Mouse (Mus musculus) liver, embryonic 12.5 days (tissue): ENCODE results near the gene Vwa7. TPM values are rescaled to one million over a fixed set of nuclear protein-coding genes. Genes with fewer than 3 reads are reported as not detected.
A peak's percentile ranks its signal among the peaks of the same experiment; 100 is the strongest.
"Not testable (repeated sequence)": the region's sequence is repeated elsewhere in the genome, so short reads cannot be mapped to it uniquely, and the experiment has no call there.

Experiments
- ATAC-seq: fragments of 200-750 bp; cut with Nextera tagmentation; 2 replicates; pipeline ENCODE4 v1.8.0; 2017; ENCODE audit warnings: moderate number of reproducible peaks, mild to moderate bottlenecking, moderate library complexity
- H3K27ac ChIP-seq: fragments of 300-500 bp; sonication (generic); 2 replicates; pipeline ENCODE4 v1.5.1; 2016; ENCODE audit warnings: mild to moderate bottlenecking
- H3K27me3 ChIP-seq: fragments of 300-500 bp; sonication (generic); replicated peaks from 2 replicates; pipeline ENCODE4 v1.6.1; 2016; ENCODE audit warnings: mild to moderate bottlenecking, moderate library complexity
- H3K36me3 ChIP-seq: fragments of 300-500 bp; sonication (generic); 2 replicates; pipeline ENCODE4 v1.6.1; 2016; ENCODE audit warnings: mild to moderate bottlenecking, moderate library complexity
- H3K4me1 ChIP-seq: fragments of 300-500 bp; sonication (generic); 2 replicates; pipeline ENCODE4 v1.6.1; 2016
- H3K4me2 ChIP-seq: fragments of 300-500 bp; sonication (generic); 2 replicates; pipeline ENCODE4 v1.6.1; 2016; ENCODE audit warnings: mild to moderate bottlenecking, moderate library complexity
- H3K4me3 ChIP-seq: fragments of 300-500 bp; sonication (generic); 2 replicates; pipeline ENCODE4 v1.5.1; 2016; ENCODE audit warnings: mild to moderate bottlenecking, moderate library complexity
- H3K9ac ChIP-seq: fragments of 300-500 bp; sonication (generic); 2 replicates; pipeline ENCODE4 v1.6.1; 2016; ENCODE audit warnings: mild to moderate bottlenecking, moderate library complexity
- H3K9me3 ChIP-seq: fragments of 300-500 bp; sonication (generic); replicated peaks from 2 replicates; pipeline ENCODE4 v1.6.1; 2016; ENCODE audit warnings: mild to moderate bottlenecking, moderate library complexity
- WGBS: fragments of 180-500 bp; shearing (Covaris S2); methylation state at CpG from one replicate; pipeline ENCODE4 v1.1.7; 2016; ENCODE audit not compliant: insufficient replicate concordance; 5-methylcytosine and 5-hydroxymethylcytosine counted together
- polyA plus RNA-seq: library from polyadenylated mRNA; unstranded; fragments of >200 nt; fragmentation: Nextera tagmentation; extraction: Ambion mirVana; gene quantifications from 2 replicates; pipeline ENCODE4 v1.2.1, GENCODE M21; 2016

The Vwa7 gene
- polyA plus RNA-seq, 1 experiment from 2014 or later, result 0.15 TPM

GRCm38 (mm10) chr17:35002153-35002865 is 14.1 kb upstream of the Vwa7 start:
- peak overlapping the region; percentile 97 for H3K4me3 ChIP-seq
- peaks cover 63% of the 10 kb centered on the region for H3K36me3 ChIP-seq
- no peaks in the 10 kb centered on the region; the same call in 1 of the 2 replicates for H3K9me3 ChIP-seq
- peaks cover 61% of the 10 kb centered on the region for H3K4me1 ChIP-seq
- ATAC-seq, result peak; percentile 38
- H3K27me3 ChIP-seq, result no peaks in the 10 kb centered on the region
- peak overlapping the region; percentile 99 for H3K9ac ChIP-seq
- peak overlapping the region; percentile 98 for H3K27ac ChIP-seq
- WGBS, result 3% methylated on average over 12 of the region's 12 CpGs
- H3K4me2 ChIP-seq, result peak overlapping the region; percentile 99

GRCm38 (mm10) chr17:35003022-35003838 is 13.1 kb upstream of the Vwa7 start:
- ATAC-seq, result no peak
- peak overlapping the region; percentile 98 for H3K27ac ChIP-seq

GRCm38 (mm10) chr17:35004075-35004717 is 12.2 kb upstream of the Vwa7 start:
- 81% methylated on average over 17 of the region's 17 CpGs for WGBS
- H3K4me1 ChIP-seq, result peaks cover 42% of the 10 kb centered on the region
- H3K4me2 ChIP-seq, result peak overlapping the region; percentile 99
- H3K9ac ChIP-seq, result peak overlapping the region; percentile 99; the same call in 1 of the 2 replicates
- no peak for ATAC-seq
- H3K27me3 ChIP-seq, result no peaks in the 10 kb centered on the region
- peaks cover 63% of the 10 kb centered on the region for H3K36me3 ChIP-seq
- no peaks in the 10 kb centered on the region for H3K9me3 ChIP-seq
- H3K4me3 ChIP-seq, result no peak overlapping the region
- peak overlapping the region; percentile 61 for H3K27ac ChIP-seq

More at GRCm38 (mm10) chr17:35003022-35003838, 13.1 kb upstream of the Vwa7 start:
- Histone ChIP-seq H3K4me1 (peaks cover 52% of the 10 kb centered on the region), H3K27me3 (no peaks in the 10 kb centered on the region), H3K9me3 (no peaks in the 10 kb centered on the region), H3K9ac (peak overlapping the region; percentile 99), H3K4me2 (peak overlapping the region; percentile 99), H3K4me3 (peak overlapping the region; percentile 97), H3K36me3 (peaks cover 63% of the 10 kb centered on the region)
- WGBS, result 39% methylated on average over 9 of the region's 9 CpGs

GRCm38 (mm10) chr17:35005158-35005557 is 11.2 kb upstream of the Vwa7 start:
- H3K4me1 ChIP-seq, result peaks cover 33% of the 10 kb centered on the region
- H3K9ac ChIP-seq, result 0 out of 2 replicates have a peak overlapping the region, but pooled peaks have one; percentile 13
- 0 out of 2 replicates have a peak overlapping the region, but pooled peaks have one; percentile 99 for H3K4me2 ChIP-seq
- 88% methylated on average over 10 of the region's 10 CpGs for WGBS
- H3K36me3 ChIP-seq, result peaks cover 70% of the 10 kb centered on the region
- H3K27ac ChIP-seq, result peak overlapping the region; percentile 61; the same call in 1 of the 2 replicates
- H3K4me3 ChIP-seq, result no peak overlapping the region
- H3K9me3 ChIP-seq, result no peaks in the 10 kb centered on the region
- ATAC-seq, result no peak
- H3K27me3 ChIP-seq, result no peaks in the 10 kb centered on the region

GRCm38 (mm10) chr17:35005902-35006301 is 10.5 kb upstream of the Vwa7 start:
- not testable (repeated sequence) for H3K4me3 ChIP-seq, ATAC-seq
- 88% methylated on average over 4 of the region's 5 CpGs for WGBS

GRCm38 (mm10) chr17:35007387-35007991 is 8.9 kb upstream of the Vwa7 start:
- 90% methylated on average over 7 of the region's 7 CpGs for WGBS
- H3K36me3 ChIP-seq, result peaks cover 94% of the 10 kb centered on the region
- ATAC-seq, result no peak
- H3K27me3 ChIP-seq, result no peaks in the 10 kb centered on the region
- no peak overlapping the region for H3K4me2 ChIP-seq
- H3K4me3 ChIP-seq, result no peak overlapping the region
- H3K9me3 ChIP-seq, result no peaks in the 10 kb centered on the region
- H3K9ac ChIP-seq, result no peak overlapping the region
- H3K27ac ChIP-seq, result no peak overlapping the region
- peaks cover 27% of the 10 kb centered on the region for H3K4me1 ChIP-seq

More at GRCm38 (mm10) chr17:35005902-35006301, 10.5 kb upstream of the Vwa7 start:
- not testable (repeated sequence) for H3K9ac ChIP-seq, H3K9me3 ChIP-seq, H3K27ac ChIP-seq, H3K4me2 ChIP-seq, H3K27me3 ChIP-seq
- H3K36me3 ChIP-seq, result peaks cover 78% of the 10 kb centered on the region
- peaks cover 33% of the 10 kb centered on the region for H3K4me1 ChIP-seq

- Histone ChIP-seq H3K4me2 (no peak overlapping the region), H3K9ac (no peak overlapping the region), H3K36me3 (peaks cover 99% of the 10 kb centered on the region), H3K27ac (no peak overlapping the region), H3K9me3 (no peaks in the 10 kb centered on the region), H3K4me1 (peaks cover 6% of the 10 kb centered on the region), H3K4me3 (no peak overlapping the region), H3K27me3 (no peaks in the 10 kb centered on the region)
- ATAC-seq, result no peak
- WGBS, result 83% methylated on average over 7 of the region's 7 CpGs
These were observed 6.8 kb upstream of the Vwa7 start for GRCm38 (mm10) chr17:35009586-35009985.

- H3K36me3 ChIP-seq, result peaks cover 100% of the 10 kb centered on the region
- ATAC-seq, result no peak
- 86% methylated on average over 8 of the region's 8 CpGs for WGBS
These were observed 4.9 kb upstream of the Vwa7 start for GRCm38 (mm10) chr17:35011440-35011839.

DNA sequence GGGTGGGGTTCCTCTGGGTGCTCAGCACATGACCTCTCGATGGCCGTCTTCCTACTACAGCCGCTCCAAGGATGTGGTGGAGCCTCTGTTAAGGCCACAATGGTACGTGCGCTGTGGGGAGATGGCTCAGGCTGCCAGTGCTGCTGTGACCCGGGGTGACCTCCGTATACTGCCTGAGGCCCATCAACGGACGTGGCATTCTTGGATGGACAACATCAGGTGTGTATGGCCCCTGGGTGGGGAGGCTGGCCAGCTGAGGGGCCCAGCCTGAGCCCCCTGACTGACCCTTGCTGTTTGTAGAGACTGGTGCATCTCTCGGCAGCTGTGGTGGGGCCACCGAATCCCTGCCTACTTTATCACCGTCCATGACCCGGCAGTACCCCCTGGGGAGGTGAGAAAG is 3.9 kb upstream of the Vwa7 start:
- Histone ChIP-seq H3K9me3 (no peaks in the 10 kb centered on the region), H3K27me3 (no peaks in the 10 kb centered on the region), H3K36me3 (peaks cover 97% of the 10 kb centered on the region), H3K4me2 (no peak overlapping the region), H3K4me1 (peaks cover 13% of the 10 kb centered on the region), H3K9ac (no peak overlapping the region), H3K4me3 (no peak overlapping the region), H3K27ac (no peak overlapping the region)
- WGBS, result 82% methylated on average over 13 of the region's 13 CpGs
- no peak for ATAC-seq

More at GRCm38 (mm10) chr17:35011440-35011839, 4.9 kb upstream of the Vwa7 start:
- Histone ChIP-seq H3K27ac (no peak overlapping the region), H3K4me1 (peaks cover 6% of the 10 kb centered on the region), H3K4me3 (no peak overlapping the region), H3K9ac (no peak overlapping the region), H3K9me3 (no peaks in the 10 kb centered on the region), H3K27me3 (no peaks in the 10 kb centered on the region), H3K4me2 (no peak overlapping the region)

GRCm38 (mm10) chr17:35013221-35013620 is 3.2 kb upstream of the Vwa7 start:
- H3K4me3 ChIP-seq, result no peak overlapping the region
- peaks cover 20% of the 10 kb centered on the region for H3K4me1 ChIP-seq
- peaks cover 89% of the 10 kb centered on the region for H3K36me3 ChIP-seq
- no peaks in the 10 kb centered on the region for H3K27me3 ChIP-seq
- no peaks in the 10 kb centered on the region for H3K9me3 ChIP-seq
- no peak overlapping the region for H3K27ac ChIP-seq
- no peak overlapping the region for H3K9ac ChIP-seq
- no peak for ATAC-seq
- H3K4me2 ChIP-seq, result no peak overlapping the region
- WGBS, result 77% methylated on average over 6 of the region's 6 CpGs

- no peak overlapping the region for H3K27ac ChIP-seq
- peaks cover 69% of the 10 kb centered on the region for H3K36me3 ChIP-seq
- H3K9me3 ChIP-seq, result no peaks in the 10 kb centered on the region
- H3K4me1 ChIP-seq, result peaks cover 21% of the 10 kb centered on the region
- no peak overlapping the region for H3K4me3 ChIP-seq
- H3K9ac ChIP-seq, result no peak overlapping the region
- ATAC-seq, result no peak
- H3K27me3 ChIP-seq, result no peaks in the 10 kb centered on the region
- WGBS, result 90% methylated on average over 16 of the region's 16 CpGs
- H3K4me2 ChIP-seq, result no peak overlapping the region
These were observed 1.1 kb upstream of the Vwa7 start for GRCm38 (mm10) chr17:35015296-35015695.
